Mouse (Mus musculus) heart, embryonic 11.5 days (tissue): ENCODE measurements around the gene Spcs1. TPM values are rescaled to one million over a fixed set of nuclear protein-coding genes. Genes with fewer than 3 reads are reported as not detected.

Experiments used
- ATAC-seq: fragments of 200-750 bp; cut with Nextera tagmentation; replicated peaks from 2 replicates; pipeline ENCODE4 v1.8.0; 2017; ENCODE audit warnings: moderate library complexity; ENCODE audit not compliant: insufficient number of reproducible peaks, low FRiP score, low TSS enrichment
- H3K27ac ChIP-seq: fragments of 300-500 bp; sonication (generic); 2 replicates; pipeline ENCODE4 v1.5.1; 2014; ENCODE audit warnings: mild to moderate bottlenecking, low read depth, low read length
- H3K27me3 ChIP-seq: fragments of 300-500 bp; sonication (generic); 2 replicates; pipeline ENCODE4 v1.6.1; 2014; ENCODE audit warnings: mild to moderate bottlenecking, low read length, mixed read lengths; ENCODE audit not compliant: control insufficient read depth, insufficient read depth
- H3K36me3 ChIP-seq: fragments of 300-500 bp; sonication (generic); 2 replicates; pipeline ENCODE4 v1.6.1; 2014; ENCODE audit warnings: mild to moderate bottlenecking, low read length, moderate library complexity, mixed read lengths; ENCODE audit not compliant: control insufficient read depth, insufficient read depth
- H3K4me1 ChIP-seq: fragments of 300-500 bp; sonication (generic); 2 replicates; pipeline ENCODE4 v1.6.1; 2014; ENCODE audit warnings: low read length; ENCODE audit not compliant: control insufficient read depth, insufficient read depth
- H3K4me2 ChIP-seq: fragments of 300-500 bp; sonication (generic); 2 replicates; pipeline ENCODE4 v1.6.1; 2014; ENCODE audit warnings: mild to moderate bottlenecking, moderate library complexity
- H3K4me3 ChIP-seq: fragments of 300-500 bp; sonication (generic); 2 replicates; pipeline ENCODE4 v1.5.1; 2014; ENCODE audit warnings: low read depth, low read length
- H3K9ac ChIP-seq: fragments of 300-500 bp; sonication (generic); 2 replicates; pipeline ENCODE4 v1.6.1; 2014; ENCODE audit warnings: mild to moderate bottlenecking, low read depth, low read length, moderate library complexity
- H3K9me3 ChIP-seq: fragments of 300-500 bp; sonication (generic); replicated peaks from 2 replicates; pipeline ENCODE4 v1.6.1; 2016; ENCODE audit warnings: low read length; ENCODE audit not compliant: control insufficient read depth
- WGBS: fragments of 180-500 bp; shearing (Covaris S2); extraction: QIAGEN DNeasy Blood & Tissue Kit; methylation state at CpG from one replicate; pipeline ENCODE4 v1.1.7; 2014; ENCODE audit not compliant: insufficient replicate concordance; 5-methylcytosine and 5-hydroxymethylcytosine counted together
- polyA plus RNA-seq: library from polyadenylated mRNA; unstranded; fragments of >200 nt; fragmentation: Nextera tagmentation; extraction: Ambion mirVana; gene quantifications from 2 replicates; pipeline ENCODE4 v1.2.1, GENCODE M21; 2014

The Spcs1 gene
- 319 and 321 TPM in 2 replicates for polyA plus RNA-seq

DNA sequence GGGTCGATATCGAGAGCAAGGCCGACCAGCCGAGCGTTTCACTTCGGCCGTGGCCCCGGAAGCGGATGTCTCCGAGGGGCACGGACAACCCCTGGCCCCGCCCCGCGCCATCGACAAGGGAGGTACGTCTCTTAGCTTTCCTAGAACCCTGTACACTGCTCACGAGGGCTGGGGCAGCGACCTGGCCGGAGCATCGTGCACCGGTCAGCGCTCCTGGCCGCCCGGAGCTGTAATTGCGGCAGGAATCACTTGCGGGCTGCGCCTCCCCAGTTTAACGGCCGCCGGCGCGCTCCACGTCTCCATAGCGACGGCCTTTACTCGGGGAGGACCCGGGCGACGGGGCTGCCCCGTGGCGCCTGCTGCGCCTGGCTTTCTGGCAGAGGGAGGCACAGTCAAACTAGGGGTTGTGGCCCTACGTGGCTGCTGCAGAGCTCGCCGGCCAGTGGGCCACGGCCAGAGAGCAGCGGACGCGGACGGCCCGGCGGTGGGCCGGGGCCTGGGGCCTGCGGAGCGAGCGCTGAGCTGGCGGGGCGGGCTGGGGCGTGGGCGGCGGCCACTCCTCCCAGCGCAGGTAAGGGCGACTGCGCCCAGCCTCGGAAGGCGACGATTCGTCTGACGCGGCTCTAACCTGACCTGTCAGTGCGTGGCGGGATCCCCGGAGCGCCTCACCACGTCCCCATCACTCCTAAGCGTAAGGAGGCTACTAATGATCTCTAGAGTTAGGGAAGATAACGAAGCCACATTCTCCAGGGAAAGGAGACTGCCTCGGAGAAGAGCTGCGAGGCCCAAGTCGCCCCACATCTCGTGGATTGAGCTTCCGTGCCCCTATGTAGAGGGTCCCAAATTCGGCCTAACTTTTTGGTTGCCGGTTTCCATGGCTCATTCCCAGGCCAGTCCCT is at the start of gene Spcs1, which contains the start of gene Glt8d1:
Gene Spcs1, minus strand, starts transcription at position 366 of the 899 bp plus-strand sequence.
Gene Glt8d1, plus strand, starts transcription at position 94 of the 899 bp plus-strand sequence.
- Histone ChIP-seq H3K4me3 (peak within 1 kb of the TSS; percentile 97), H3K4me2 (peak within 1 kb of the TSS; percentile 85), H3K9me3 (no peaks in the 10 kb centered on the region), H3K27ac (peak within 1 kb of the TSS; percentile 90), H3K4me1 (peaks cover 11% of the 10 kb centered on the region), H3K36me3 (0 out of 2 replicates have a peak, but pooled peaks cover 2% of the 10 kb centered on the region), H3K9ac (peak within 1 kb of the TSS; percentile 72), H3K27me3 (no peaks in the 10 kb centered on the region)
- WGBS: under 1% methylated on average over 84 of the region's 84 CpGs
- peak; percentile 83 for ATAC-seq

DNA sequence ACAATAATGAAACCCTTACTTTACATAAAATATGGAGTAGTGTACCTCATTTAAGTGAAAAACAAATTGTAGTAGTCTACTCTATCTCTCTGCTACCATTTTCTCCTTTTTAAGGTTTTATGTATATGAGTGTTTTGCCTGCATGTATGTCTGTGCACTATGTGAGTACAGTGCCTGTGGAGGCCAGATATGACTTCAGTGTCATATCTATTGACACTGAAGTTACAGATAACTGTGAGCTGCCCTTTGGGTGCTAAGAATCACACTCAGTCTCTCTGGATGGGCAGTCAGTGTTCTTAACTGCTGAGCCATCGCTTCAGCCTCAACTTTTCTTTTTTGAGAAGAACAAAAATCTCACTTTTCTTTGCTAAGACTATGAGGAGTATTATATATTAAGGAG is 44.3 kb upstream of the Spcs1 start:
- Histone ChIP-seq H3K9me3 (no peaks in the 10 kb centered on the region), H3K27me3 (no peaks in the 10 kb centered on the region), H3K4me2 (no peak overlapping the region), H3K9ac (no peak overlapping the region), H3K36me3 (peaks cover 35% of the 10 kb centered on the region), H3K27ac (no peak overlapping the region), H3K4me3 (no peak overlapping the region), H3K4me1 (no peaks in the 10 kb centered on the region)
- peak; percentile 88 for ATAC-seq
- 83% methylated on average over 1 of the region's 1 CpGs for WGBS

DNA sequence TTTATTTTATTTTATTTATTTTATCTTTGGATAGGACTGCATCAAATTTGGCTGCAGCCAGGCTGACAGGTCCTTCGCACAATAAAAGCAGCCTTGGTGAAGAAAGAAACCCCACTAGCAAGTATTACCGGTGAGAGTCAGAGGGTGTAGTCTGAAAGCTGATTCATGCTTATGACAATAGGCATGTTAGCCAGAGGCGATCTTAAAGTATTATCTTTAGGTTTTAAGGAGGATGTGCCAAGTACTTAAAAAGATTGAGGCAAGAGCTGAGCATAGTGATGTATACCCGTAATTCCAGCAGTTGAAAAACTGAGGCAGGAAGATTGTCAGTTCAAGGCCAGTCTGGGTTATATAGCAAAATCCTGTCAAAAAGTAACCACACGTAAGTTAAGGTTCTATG is 43.8 kb upstream of the Spcs1 start:
- H3K9ac ChIP-seq: no peak overlapping the region
- no peak overlapping the region for H3K4me3 ChIP-seq
- peak overlapping the region; percentile 18; the same call in 1 of the 2 replicates for H3K27ac ChIP-seq
- H3K4me1 ChIP-seq: no peaks in the 10 kb centered on the region
- H3K27me3 ChIP-seq: no peaks in the 10 kb centered on the region
- H3K9me3 ChIP-seq: no peaks in the 10 kb centered on the region
- WGBS: 83% methylated on average over 5 of the region's 5 CpGs
- peaks cover 30% of the 10 kb centered on the region for H3K36me3 ChIP-seq
- ATAC-seq: no peak
- H3K4me2 ChIP-seq: no peak overlapping the region

DNA sequence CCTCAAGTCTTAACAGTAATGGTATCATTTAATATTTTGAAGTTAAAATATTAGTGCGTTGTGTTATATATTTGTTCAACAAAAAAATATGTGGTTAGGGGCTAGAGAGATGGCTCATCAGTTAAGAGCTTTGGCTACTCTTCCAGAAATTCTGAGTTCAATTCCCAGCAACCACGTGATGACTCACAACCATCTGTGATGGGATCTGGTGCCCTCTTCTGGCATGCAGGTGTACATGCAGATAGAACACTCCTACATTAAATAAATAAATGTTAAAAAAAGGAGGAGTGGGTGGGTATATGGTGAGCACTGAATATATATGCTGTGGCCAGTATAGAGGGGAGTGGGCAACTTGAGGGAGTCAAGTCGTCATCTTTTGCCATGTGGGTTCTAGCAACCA is 24.3 kb upstream of the Spcs1 start:
- no peaks in the 10 kb centered on the region for H3K4me1 ChIP-seq
- H3K27me3 ChIP-seq: no peaks in the 10 kb centered on the region
- H3K9me3 ChIP-seq: no peaks in the 10 kb centered on the region
- peaks cover 37% of the 10 kb centered on the region for H3K36me3 ChIP-seq
- WGBS: 76% methylated on average over 3 of the region's 3 CpGs
- H3K27ac ChIP-seq: no peak overlapping the region
- H3K4me2 ChIP-seq: no peak overlapping the region
- ATAC-seq: no peak
- H3K4me3 ChIP-seq: no peak overlapping the region
- no peak overlapping the region for H3K9ac ChIP-seq

DNA sequence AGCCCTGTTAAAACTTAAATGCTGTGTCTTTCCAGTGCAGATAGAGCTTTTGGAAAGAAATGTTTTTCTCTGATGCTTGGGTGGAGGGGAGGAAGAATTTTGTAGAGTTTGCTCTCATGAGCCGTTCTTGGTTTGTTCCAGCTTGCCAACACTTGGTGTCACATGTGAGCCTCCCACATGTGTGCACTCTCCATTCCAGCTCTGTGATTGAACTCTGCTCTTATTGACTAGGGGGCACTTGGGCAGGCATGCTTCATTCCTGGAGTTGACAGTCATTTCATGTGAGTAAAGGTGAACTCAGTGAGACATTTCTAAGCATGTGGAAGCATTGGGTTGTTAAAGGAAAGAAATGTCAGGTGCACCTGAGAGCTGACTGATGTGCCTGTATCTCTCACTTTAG is 21.1 kb upstream of the Spcs1 start:
- Histone ChIP-seq H3K27me3 (no peaks in the 10 kb centered on the region), H3K9ac (no peak overlapping the region), H3K36me3 (peaks cover 28% of the 10 kb centered on the region), H3K4me1 (peaks cover 7% of the 10 kb centered on the region; the same call in 1 of the 2 replicates), H3K4me3 (no peak overlapping the region), H3K27ac (no peak overlapping the region), H3K9me3 (no peaks in the 10 kb centered on the region), H3K4me2 (no peak overlapping the region)
- no peak for ATAC-seq
- 61% methylated on average over 1 of the region's 1 CpGs for WGBS

DNA sequence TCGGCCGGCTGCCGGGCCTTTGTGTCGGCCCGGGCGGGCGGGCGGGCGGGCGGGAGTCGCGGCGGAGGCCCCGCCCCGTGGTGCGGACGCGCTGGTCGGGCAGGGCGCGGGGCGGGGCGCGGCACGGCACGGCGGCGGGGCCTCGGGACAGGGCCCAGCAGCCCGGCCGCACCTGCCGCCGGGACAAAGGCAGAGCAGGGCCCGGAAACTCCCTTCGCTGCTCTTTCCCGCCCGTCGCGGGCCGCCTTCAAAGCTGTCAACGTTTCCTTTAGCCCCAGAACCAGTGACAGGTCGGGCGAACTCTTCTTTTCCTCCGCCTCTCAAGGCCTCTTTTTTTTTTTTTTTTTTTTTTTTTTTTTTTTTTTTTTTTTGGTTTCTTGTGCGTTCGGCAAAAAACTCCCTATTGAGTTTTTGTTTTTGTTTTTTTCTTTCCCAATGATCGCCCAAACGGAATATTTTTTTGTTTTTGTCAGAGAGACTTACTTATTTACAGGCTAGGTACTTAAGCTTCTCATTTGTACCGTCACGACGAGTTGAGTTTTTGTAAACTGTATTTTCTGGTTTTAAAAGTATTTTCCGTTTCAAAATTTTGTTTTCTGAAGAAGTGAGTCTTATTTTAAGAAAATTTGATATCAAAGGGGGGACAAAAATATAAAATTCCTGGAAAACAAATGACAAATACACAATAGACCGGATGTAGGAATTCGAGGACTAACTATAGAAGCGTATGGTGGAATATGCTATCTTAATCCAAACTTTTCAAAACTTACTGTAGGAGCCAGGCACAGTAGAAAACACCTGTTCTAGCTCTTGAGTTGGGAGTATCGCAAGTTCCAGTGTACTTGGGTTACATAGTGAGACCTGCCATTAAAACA is 18.1 kb upstream of the Spcs1 start:
- WGBS: 4% methylated on average over 54 of the region's 56 CpGs
- Histone ChIP-seq H3K9ac (peak overlapping the region; percentile 96), H3K27me3 (no peaks in the 10 kb centered on the region), H3K36me3 (peaks cover 20% of the 10 kb centered on the region), H3K9me3 (no peaks in the 10 kb centered on the region), H3K4me2 (peak overlapping the region; percentile 78), H3K4me3 (peak overlapping the region; percentile 89), H3K4me1 (peaks cover 13% of the 10 kb centered on the region; the same call in 1 of the 2 replicates), H3K27ac (peak overlapping the region; percentile 98)
- peak; percentile 90 for ATAC-seq

DNA sequence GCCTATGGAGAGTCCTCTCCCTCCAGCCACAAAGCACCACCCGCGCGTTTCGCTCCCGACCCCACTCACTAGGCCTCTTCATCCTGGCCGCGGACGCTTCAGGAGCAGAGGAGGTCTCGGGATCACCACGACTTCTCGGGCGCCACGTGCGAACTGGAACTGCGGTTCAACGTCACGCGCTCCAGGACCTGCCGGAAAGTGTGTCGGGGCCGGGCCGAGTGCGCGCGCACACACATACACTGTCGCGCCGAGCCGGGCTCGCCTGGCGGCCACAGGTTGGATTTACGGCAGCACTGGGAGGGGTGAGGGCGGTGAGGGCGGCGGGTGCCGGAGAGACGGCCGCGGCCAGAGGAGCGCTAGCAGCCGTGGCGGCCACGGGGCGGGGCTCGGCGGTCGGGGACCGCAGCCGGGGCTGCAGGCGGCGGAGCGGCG is 17.4 kb upstream of the Spcs1 start, which contains the start of the genes Pbrm1 and Gnl3:
Gene Pbrm1, plus strand, starts transcription at position 279 of the 432 bp plus-strand sequence.
Gene Gnl3, minus strand, starts transcription at position 293 of the 432 bp plus-strand sequence.
- under 1% methylated on average over 52 of the region's 53 CpGs for WGBS
- Histone ChIP-seq H3K36me3 (peaks cover 27% of the 10 kb centered on the region), H3K9ac (peak within 1 kb of the TSS; percentile 96), H3K4me1 (peaks cover 13% of the 10 kb centered on the region; the same call in 1 of the 2 replicates), H3K27ac (peak within 1 kb of the TSS; percentile 98), H3K9me3 (no peaks in the 10 kb centered on the region), H3K4me2 (peak within 1 kb of the TSS; percentile 78), H3K27me3 (no peaks in the 10 kb centered on the region), H3K4me3 (peak within 1 kb of the TSS; percentile 89)
- peak; percentile 94 for ATAC-seq

DNA sequence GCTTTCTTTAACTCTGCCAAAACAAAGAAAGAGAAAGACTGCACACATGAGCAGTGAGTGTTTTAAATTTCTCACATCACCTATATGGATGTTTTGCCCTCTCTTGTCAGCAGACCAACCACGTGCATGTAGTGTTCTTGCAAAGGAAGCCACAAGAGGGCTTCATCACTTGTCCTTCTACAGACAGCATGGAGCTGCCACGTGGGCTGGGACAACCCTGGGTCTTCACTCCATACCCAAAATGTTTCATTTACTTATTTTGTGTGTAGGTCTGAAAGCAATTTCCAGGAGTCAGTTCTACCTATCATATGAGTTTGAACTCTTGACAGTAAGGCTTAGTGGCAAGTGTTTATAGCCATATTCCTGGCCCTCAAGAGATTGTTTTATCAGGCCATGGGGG is 16.4 kb upstream of the Spcs1 start:
- ATAC-seq: no peak
- peak overlapping the region; percentile 98; the same call in 1 of the 2 replicates for H3K27ac ChIP-seq
- no peaks in the 10 kb centered on the region for H3K27me3 ChIP-seq
- peaks cover 13% of the 10 kb centered on the region; the same call in 1 of the 2 replicates for H3K4me1 ChIP-seq
- 0% methylated on average over 2 of the region's 2 CpGs for WGBS
- no peaks in the 10 kb centered on the region for H3K9me3 ChIP-seq
- peak overlapping the region; percentile 96 for H3K9ac ChIP-seq
- H3K4me2 ChIP-seq: peak overlapping the region; percentile 78
- H3K4me3 ChIP-seq: peak overlapping the region; percentile 89
- peaks cover 37% of the 10 kb centered on the region for H3K36me3 ChIP-seq
